Mouse (Mus musculus) hindbrain, embryonic 11.5 days (tissue): ENCODE data around the gene Thbs1. TPM values are rescaled to one million over a fixed set of nuclear protein-coding genes. Genes with fewer than 3 reads are reported as not detected.
"Not testable (repeated sequence)": the region's sequence is repeated elsewhere in the genome, so short reads cannot be mapped to it uniquely, and the experiment has no call there.

ENCODE experiments used
- ATAC-seq: fragments of 200-750 bp; cut with Nextera tagmentation; 2 replicates; pipeline ENCODE4 v1.8.0; 2017; ENCODE audit warnings: mild to moderate bottlenecking, moderate TSS enrichment, moderate library complexity; ENCODE audit not compliant: low FRiP score
- DNase-seq: peaks from one replicate; pipeline ENCODE4 v3.0.0-alpha.2; 2015; ENCODE audit warnings: low spot score
- H3K27ac ChIP-seq: fragments of 300-500 bp; sonication (generic); 2 replicates; pipeline ENCODE4 v1.5.1; 2014; ENCODE audit warnings: mild to moderate bottlenecking, low read depth, low read length
- H3K27me3 ChIP-seq: fragments of 300-500 bp; sonication (generic); 2 replicates; pipeline ENCODE4 v1.6.1; 2014; ENCODE audit warnings: mild to moderate bottlenecking, low read length, moderate library complexity, mixed read lengths; ENCODE audit not compliant: control insufficient read depth, insufficient read depth
- H3K36me3 ChIP-seq: fragments of 300-500 bp; sonication (generic); 2 replicates; pipeline ENCODE4 v1.6.1; 2014; ENCODE audit warnings: mild to moderate bottlenecking, low read length, moderate library complexity, mixed read lengths; ENCODE audit not compliant: control insufficient read depth, insufficient read depth
- H3K4me1 ChIP-seq: fragments of 300-500 bp; sonication (generic); replicated peaks from 2 replicates; pipeline ENCODE4 v1.6.1; 2014; ENCODE audit warnings: low read length, mixed read lengths; ENCODE audit not compliant: control insufficient read depth, insufficient read depth
- H3K4me2 ChIP-seq: fragments of 300-500 bp; sonication (generic); replicated peaks from 2 replicates; pipeline ENCODE4 v1.6.1; 2014; ENCODE audit warnings: mild to moderate bottlenecking, low read depth, low read length
- H3K4me3 ChIP-seq: fragments of 300-500 bp; sonication (generic); 2 replicates; pipeline ENCODE4 v1.5.1; 2014; ENCODE audit warnings: low read depth, low read length
- H3K9ac ChIP-seq: fragments of 300-500 bp; sonication (generic); 2 replicates; pipeline ENCODE4 v1.6.1; 2014; ENCODE audit warnings: low read depth, low read length
- H3K9me3 ChIP-seq: fragments of 300-500 bp; sonication (generic); 2 replicates; pipeline ENCODE4 v1.6.1; 2016; ENCODE audit warnings: low read length; ENCODE audit not compliant: control insufficient read depth
- WGBS: fragments of 180-500 bp; shearing (Covaris S2); extraction: QIAGEN DNeasy Blood & Tissue Kit; methylation state at CpG from one replicate; pipeline ENCODE4 v1.1.7; 2014; 5-methylcytosine and 5-hydroxymethylcytosine counted together
- polyA plus RNA-seq: library from polyadenylated mRNA; unstranded; fragments of >200 nt; fragmentation: Nextera tagmentation; extraction: Ambion mirVana; gene quantifications from 2 replicates; pipeline ENCODE4 v1.2.1, GENCODE M21; 2014

Thbs1 gene
- polyA plus RNA-seq, 1 experiment from 2014 or later = 39.9 TPM

GRCm38 (mm10) chr2:118147749-118148148, 36.1 kb downstream of the Thbs1 start:
- not testable (repeated sequence) for ATAC-seq, H3K4me2 ChIP-seq, H3K36me3 ChIP-seq, H3K27me3 ChIP-seq, H3K4me1 ChIP-seq, DNase-seq, H3K27ac ChIP-seq, H3K9me3 ChIP-seq, H3K4me3 ChIP-seq, H3K9ac ChIP-seq
- 52% methylated on average over 3 of the region's 3 CpGs for WGBS

- H3K4me3 ChIP-seq = no peak overlapping the region
- DNase-seq (no peak), ATAC-seq (no peak)
Measured at GRCm38 (mm10) chr2:118148321-118149142, 36.9 kb downstream of the Thbs1 start.

GRCm38 (mm10) chr2:118149855-118150563, 38.3 kb downstream of the Thbs1 start:
- ATAC-seq = no peak
- 76% methylated on average over 12 of the region's 12 CpGs for WGBS
- no peak for DNase-seq

More at GRCm38 (mm10) chr2:118148321-118149142, 36.9 kb downstream of the Thbs1 start:
- Histone ChIP-seq H3K4me1 (no peaks in the 10 kb centered on the region), H3K9ac (no peak overlapping the region), H3K27me3 (no peaks in the 10 kb centered on the region), H3K36me3 (no peaks in the 10 kb centered on the region), H3K27ac (no peak overlapping the region), H3K4me2 (no peak overlapping the region), H3K9me3 (no peaks in the 10 kb centered on the region)
- 56% methylated on average over 4 of the region's 4 CpGs for WGBS

GRCm38 (mm10) chr2:118158095-118158494, 46.4 kb downstream of the Thbs1 start:
- no peak overlapping the region for H3K27ac ChIP-seq
- no peak for ATAC-seq
- 88% methylated on average over 3 of the region's 3 CpGs for WGBS
- no peaks in the 10 kb centered on the region for H3K9me3 ChIP-seq
- no peaks in the 10 kb centered on the region for H3K27me3 ChIP-seq
- H3K4me1 ChIP-seq = no peaks in the 10 kb centered on the region
- H3K36me3 ChIP-seq = no peaks in the 10 kb centered on the region
- no peak overlapping the region for H3K9ac ChIP-seq
- H3K4me3 ChIP-seq = no peak overlapping the region
- no peak overlapping the region for H3K4me2 ChIP-seq
- DNase-seq = no peak

More at GRCm38 (mm10) chr2:118149855-118150563, 38.3 kb downstream of the Thbs1 start:
- Histone ChIP-seq H3K4me3 (no peak overlapping the region), H3K4me2 (no peak overlapping the region), H3K4me1 (no peaks in the 10 kb centered on the region), H3K27ac (no peak overlapping the region), H3K27me3 (no peaks in the 10 kb centered on the region), H3K9me3 (no peaks in the 10 kb centered on the region), H3K36me3 (no peaks in the 10 kb centered on the region), H3K9ac (no peak overlapping the region)

GRCm38 (mm10) chr2:118159126-118159525, 47.5 kb downstream of the Thbs1 start:
- H3K9ac ChIP-seq = no peak overlapping the region
- H3K27ac ChIP-seq = no peak overlapping the region
- H3K36me3 ChIP-seq = no peaks in the 10 kb centered on the region
- no peak for ATAC-seq
- H3K9me3 ChIP-seq = no peaks in the 10 kb centered on the region
- no peaks in the 10 kb centered on the region for H3K4me1 ChIP-seq
- H3K4me3 ChIP-seq = no peak overlapping the region
- H3K4me2 ChIP-seq = no peak overlapping the region
- DNase-seq = peak; percentile 23
- H3K27me3 ChIP-seq = no peaks in the 10 kb centered on the region
- 65% methylated on average over 6 of the region's 6 CpGs for WGBS

- H3K27ac ChIP-seq = peak overlapping the region; percentile 43; the same call in 1 of the 2 replicates
- ATAC-seq (peak; percentile 76), DNase-seq (peak; percentile 46)
- H3K36me3 ChIP-seq = no peaks in the 10 kb centered on the region
- no peaks in the 10 kb centered on the region for H3K27me3 ChIP-seq
- H3K4me2 ChIP-seq = no peak overlapping the region
- no peaks in the 10 kb centered on the region for H3K4me1 ChIP-seq
- WGBS = 11% methylated on average over 6 of the region's 6 CpGs
- no peaks in the 10 kb centered on the region for H3K9me3 ChIP-seq
- no peak overlapping the region for H3K4me3 ChIP-seq
- no peak overlapping the region for H3K9ac ChIP-seq
Measured at GRCm38 (mm10) chr2:118160547-118160946, 48.9 kb downstream of the Thbs1 start.

- ATAC-seq = no peak
Measured at GRCm38 (mm10) chr2:118160991-118161390, 49.3 kb downstream of the Thbs1 start.

GRCm38 (mm10) chr2:118162486-118162885, 50.8 kb downstream of the Thbs1 start:
- no peak overlapping the region for H3K4me2 ChIP-seq
- ATAC-seq (no peak), DNase-seq (no peak)
- no peaks in the 10 kb centered on the region for H3K4me1 ChIP-seq
- no peaks in the 10 kb centered on the region for H3K9me3 ChIP-seq
- no peak overlapping the region for H3K9ac ChIP-seq
- H3K27me3 ChIP-seq = no peaks in the 10 kb centered on the region
- 55% methylated on average over 5 of the region's 5 CpGs for WGBS
- H3K4me3 ChIP-seq = no peak overlapping the region
- H3K27ac ChIP-seq = no peak overlapping the region
- no peaks in the 10 kb centered on the region for H3K36me3 ChIP-seq

More at GRCm38 (mm10) chr2:118160991-118161390, 49.3 kb downstream of the Thbs1 start:
- H3K9ac ChIP-seq = no peak overlapping the region
- no peak overlapping the region for H3K4me3 ChIP-seq
- WGBS = 61% methylated on average over 2 of the region's 2 CpGs
- no peak overlapping the region for H3K27ac ChIP-seq
- no peak overlapping the region for H3K4me2 ChIP-seq
- no peaks in the 10 kb centered on the region for H3K27me3 ChIP-seq
- no peaks in the 10 kb centered on the region for H3K4me1 ChIP-seq
- no peaks in the 10 kb centered on the region for H3K9me3 ChIP-seq
- no peaks in the 10 kb centered on the region for H3K36me3 ChIP-seq
- no peak for DNase-seq
